In the genomic region with DNA sequence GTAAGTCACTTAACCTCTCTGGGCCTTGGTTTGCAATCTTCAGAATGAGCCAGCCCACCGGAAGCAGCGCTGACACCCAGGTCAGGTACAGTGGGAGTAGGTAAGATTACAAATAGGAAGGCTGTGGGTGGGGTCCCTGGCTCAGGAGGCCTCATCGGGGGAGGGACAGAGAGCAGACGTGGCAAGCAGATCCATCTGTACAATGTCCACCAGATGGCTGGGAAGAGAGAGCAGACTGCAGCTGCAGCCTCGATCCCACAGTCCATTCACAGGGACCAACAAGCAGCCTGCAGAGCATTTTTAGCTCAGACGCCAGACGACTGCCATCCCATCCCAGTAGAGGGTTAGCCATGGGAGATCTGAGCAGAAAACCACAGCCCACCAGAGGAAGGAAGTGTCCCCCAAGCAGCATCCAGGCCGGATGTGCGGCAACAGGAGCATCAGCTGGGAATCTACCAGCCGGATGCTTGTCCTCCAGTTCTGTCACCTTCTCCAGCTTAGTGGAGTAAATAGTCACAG, we compare ENCODE assay signal across 7 mouse cellular contexts. TPM values are rescaled to one million over a fixed set of nuclear protein-coding genes. Genes with fewer than 3 reads are reported as not detected.
A peak's percentile ranks its signal among the peaks of the same experiment; 100 is the strongest.
DNase-seq lines count a peak whose midpoint lies in the region; ATAC-seq lines count a peak whose summit lies in the region.

No protein-coding gene starts in this region.

- peak overlapping the region; percentile 24; the same call in 1 of the 2 replicates for H3K9ac ChIP-seq in lung, embryonic 16.5 days (ENCODE audit: low read length)
- H3K9ac ChIP-seq in embryonic facial prominence, embryonic 11.5 days (replicated peaks; ENCODE audit: low read length): peak overlapping the region; percentile 33; the same call in 1 of the 2 replicates
- H3K9ac ChIP-seq in hindbrain, embryonic 14.5 days: peak overlapping the region; percentile 37

- H3K36me3 ChIP-seq in lung, embryonic 16.5 days (ENCODE audit: control insufficient read depth, insufficient read depth, low read length): no peaks in the 10 kb centered on the region
- H3K36me3 ChIP-seq in embryonic facial prominence, embryonic 11.5 days (replicated peaks; ENCODE audit: control insufficient read depth, insufficient read depth, low read depth, low read length): no peaks in the 10 kb centered on the region
- H3K36me3 ChIP-seq in hindbrain, embryonic 14.5 days (replicated peaks; ENCODE audit: control insufficient read depth, insufficient read depth): 0 out of 2 replicates have a peak, but pooled peaks cover 5% of the 10 kb centered on the region

- peak overlapping the region; percentile 20 for H3K4me3 ChIP-seq in lung, embryonic 16.5 days (ENCODE audit: low read length)
- H3K4me3 ChIP-seq in embryonic facial prominence, embryonic 11.5 days (ENCODE audit: low read depth, low read length): no peak overlapping the region
- H3K4me3 ChIP-seq in hindbrain, embryonic 14.5 days (replicated peaks; ENCODE audit: low read length): peak overlapping the region; percentile 78

- 37% methylated on average over 10 of the region's 10 CpGs for WGBS in lung, embryonic 16.5 days
- WGBS in embryonic facial prominence, embryonic 11.5 days: 49% methylated on average over 10 of the region's 10 CpGs
- 25% methylated on average over 10 of the region's 10 CpGs for WGBS in hindbrain, embryonic 14.5 days

- H3K4me1 ChIP-seq in lung, embryonic 16.5 days (replicated peaks; ENCODE audit: control insufficient read depth, insufficient read depth, low read length): peaks cover 29% of the 10 kb centered on the region
- peaks cover 12% of the 10 kb centered on the region for H3K4me1 ChIP-seq in embryonic facial prominence, embryonic 11.5 days (ENCODE audit: control insufficient read depth, insufficient read depth, low read length)
- H3K4me1 ChIP-seq in hindbrain, embryonic 14.5 days (replicated peaks; ENCODE audit: control insufficient read depth, insufficient read depth, low read length): peaks cover 54% of the 10 kb centered on the region

- H3K27me3 ChIP-seq in lung, embryonic 16.5 days (ENCODE audit: control insufficient read depth, insufficient read depth, low read depth, low read length): no peaks in the 10 kb centered on the region
- no peaks in the 10 kb centered on the region for H3K27me3 ChIP-seq in embryonic facial prominence, embryonic 11.5 days (ENCODE audit: control insufficient read depth, insufficient read depth, low read length)
- H3K27me3 ChIP-seq in hindbrain, embryonic 14.5 days (ENCODE audit: control insufficient read depth, insufficient read depth, low read length): no peaks in the 10 kb centered on the region

- peak overlapping the region; percentile 75; the same call in 1 of the 2 replicates for H3K4me2 ChIP-seq in lung, embryonic 16.5 days (ENCODE audit: low read depth, low read length)
- peak overlapping the region; percentile 29; the same call in 1 of the 2 replicates for H3K4me2 ChIP-seq in embryonic facial prominence, embryonic 11.5 days (ENCODE audit: low read depth, low read length)
- peak overlapping the region; percentile 84 for H3K4me2 ChIP-seq in hindbrain, embryonic 14.5 days (replicated peaks)

- DNase-seq in lung, adult 18-20 months: no peak
- DNase-seq in embryonic facial prominence, embryonic 11.5 days (ENCODE audit: low spot score): no peak
- no peak for DNase-seq in hindbrain, embryonic 14.5 days (ENCODE audit: low spot score)
- peak; percentile 46 for DNase-seq in lung, postnatal 10 days
- DNase-seq in thymus, postnatal 4 days: peak; percentile 54
- no peak for DNase-seq in spleen, postnatal 4 days (ENCODE audit: low spot score in 2 of 2)

- no peak for ATAC-seq in lung, embryonic 16.5 days (ENCODE audit: low read depth)
- ATAC-seq in embryonic facial prominence, embryonic 11.5 days (replicated peaks; ENCODE audit: insufficient number of reproducible peaks, low FRiP score, low TSS enrichment, low read depth): no peak
- no peak for ATAC-seq in hindbrain, embryonic 14.5 days (ENCODE audit: low FRiP score)

- peak overlapping the region; percentile 69 for H3K27ac ChIP-seq in lung, embryonic 16.5 days (ENCODE audit: low read length)
- H3K27ac ChIP-seq in embryonic facial prominence, embryonic 11.5 days (replicated peaks; ENCODE audit: low read depth, low read length): no peak overlapping the region
- 0 out of 2 replicates have a peak overlapping the region, but pooled peaks have one; percentile 28 for H3K27ac ChIP-seq in hindbrain, embryonic 14.5 days

- no peaks in the 10 kb centered on the region for H3K9me3 ChIP-seq in lung, embryonic 16.5 days (ENCODE audit: control insufficient read depth, low read length)
- H3K9me3 ChIP-seq in embryonic facial prominence, embryonic 11.5 days (replicated peaks; ENCODE audit: control insufficient read depth, low read length): no peaks in the 10 kb centered on the region
- no peaks in the 10 kb centered on the region for H3K9me3 ChIP-seq in hindbrain, embryonic 14.5 days (ENCODE audit: control insufficient read depth, low read length)

RNA-seq across cellular contexts. Expression of gene Cotl1, which starts 2.7 kb away (rescaled TPM):
- polyA plus RNA-seq in lung, embryonic 16.5 days (2015; fragmentation: Nextera tagmentation; extraction: Ambion mirVana): 78.4 and 88.5 TPM in 2 replicates
- polyA plus RNA-seq in embryonic facial prominence, embryonic 11.5 days (2014; fragmentation: Nextera tagmentation; extraction: Ambion mirVana): 321 and 363 TPM in 2 replicates
- polyA plus RNA-seq in hindbrain, embryonic 14.5 days (2014; fragmentation: Nextera tagmentation; extraction: Ambion mirVana): 238 and 309 TPM in 2 replicates

RNA-seq across cellular contexts. Expression of gene Klhl36, which starts 24.5 kb away (rescaled TPM):
- polyA plus RNA-seq in lung, embryonic 16.5 days (2015; fragmentation: Nextera tagmentation; extraction: Ambion mirVana): 14.5 and 15.0 TPM in 2 replicates
- polyA plus RNA-seq in embryonic facial prominence, embryonic 11.5 days (2014; fragmentation: Nextera tagmentation; extraction: Ambion mirVana): 6.5 and 8.1 TPM in 2 replicates
- 15.1 and 19.1 TPM in 2 replicates for polyA plus RNA-seq in hindbrain, embryonic 14.5 days (2014; fragmentation: Nextera tagmentation; extraction: Ambion mirVana)

RNA-seq across cellular contexts. Expression of gene Tldc1, which starts 59.4 kb away (rescaled TPM):
- 13.9 and 15.3 TPM in 2 replicates for polyA plus RNA-seq in lung, embryonic 16.5 days (2015; fragmentation: Nextera tagmentation; extraction: Ambion mirVana)
- 6.5 and 6.9 TPM in 2 replicates for polyA plus RNA-seq in embryonic facial prominence, embryonic 11.5 days (2014; fragmentation: Nextera tagmentation; extraction: Ambion mirVana)
- 6.5 and 7.4 TPM in 2 replicates for polyA plus RNA-seq in hindbrain, embryonic 14.5 days (2014; fragmentation: Nextera tagmentation; extraction: Ambion mirVana)

Comparison
In these comparisons a context has a peak if more than half of its experiments do, and no peak if none do; other contexts are left out.
1. DNase-seq: peak in lung, postnatal 10 days (single experiment) and thymus, postnatal 4 days (single experiment); none in lung, adult 18-20 months (0 of 2), embryonic facial prominence, embryonic 11.5 days (single experiment), hindbrain, embryonic 14.5 days (single experiment) and spleen, postnatal 4 days (0 of 2).
2. H3K4me2 ChIP-seq: peak in every context shown above with its lines; median percentile 84 in hindbrain, embryonic 14.5 days; 75 in lung, embryonic 16.5 days; 29 in embryonic facial prominence, embryonic 11.5 days.
3. Peak in every context shown above with its lines, with median percentiles within 50 percentile points of each other: H3K9ac ChIP-seq.